Mouse (Mus musculus): ENCODE results near the gene Tmod3.

GRCm38 (mm10) chr9:75534431-75534962 is 25.0 kb downstream of the Tmod3 start:
- TF ChIP-seq CTCF (conservative IDR thresholded peaks at IDR 0.05; ENCODE audit: insufficient read depth, insufficient read length, low read depth, low read length) (no peak), POLR2A (IDR thresholded peaks at IDR 0.05; ENCODE audit: low read depth, low read length) (no peak)
